Mouse (Mus musculus): ENCODE measurements around the gene Mvb12b.

GRCm38 (mm10) chr2:33750611-33751010 lies 137.1 kb downstream of the Mvb12b start:
- no peak for TF ChIP-seq GATA1 (IDR thresholded peaks at IDR 0.05; ENCODE audit: borderline replicate concordance, low read length)
- TF ChIP-seq FLI1 (IDR thresholded peaks at IDR 0.05; ENCODE audit: low read length), result no peak

Measured in megakaryocyte, embryonic 14.5 days (primary cell).